Mouse (Mus musculus) spleen, adult 2 months (tissue): ENCODE data around the gene Rps15a. TPM values are rescaled to one million over a fixed set of nuclear protein-coding genes. Genes with fewer than 3 reads are reported as not detected.
A peak's percentile ranks its signal among the peaks of the same experiment; 100 is the strongest.

Experiments
- DNase-seq, 2 experiments: peaks; one replicate each; pipeline versions ENCODE4 v3.0.0 to v3.0.0-alpha.2; 2012 to 2021; ENCODE audit warnings: low spot score in 2 of 2, low read depth in 1 of 2
- H3K27ac ChIP-seq: fragments of 200-500 bp; 2 replicates; pipeline ENCODE4 v1.5.1; 2012; ENCODE audit warnings: low read length, inconsistent platforms; ENCODE audit not compliant: insufficient read depth
- H3K27me3 ChIP-seq: fragments of 200-500 bp; 2 replicates; pipeline ENCODE4 v1.6.1; 2012; ENCODE audit warnings: mild to moderate bottlenecking, moderate library complexity, low read length, inconsistent platforms; ENCODE audit not compliant: control insufficient read depth, insufficient read depth
- H3K36me3 ChIP-seq: fragments of 200-500 bp; 2 replicates; pipeline ENCODE4 v1.6.1; 2012; ENCODE audit warnings: mild to moderate bottlenecking, low read length, inconsistent platforms; ENCODE audit not compliant: control insufficient read depth, insufficient read depth
- H3K4me1 ChIP-seq: fragments of 200-500 bp; 2 replicates; pipeline ENCODE4 v1.6.1; 2011; ENCODE audit warnings: inconsistent platforms; ENCODE audit not compliant: control insufficient read depth, insufficient read depth, insufficient read length
- H3K4me3 ChIP-seq: fragments of 200-500 bp; 2 replicates; pipeline ENCODE4 v1.5.1; 2011; ENCODE audit warnings: mild to moderate bottlenecking, inconsistent platforms; ENCODE audit not compliant: insufficient read depth, insufficient read length; ENCODE audit errors: extremely low read depth
- CTCF ChIP-seq: fragments of 200-500 bp; IDR thresholded peaks from 2 replicates; pipeline ENCODE4 v1.5.1; 2011; ENCODE audit warnings: mild to moderate bottlenecking, inconsistent platforms; ENCODE audit not compliant: insufficient read depth, insufficient read length, insufficient replicate concordance; ENCODE audit errors: extremely low read depth
- POLR2A ChIP-seq: fragments of 200-500 bp; IDR thresholded peaks from 2 replicates; pipeline ENCODE4 v1.6.1; 2011; ENCODE audit warnings: low read depth, low read length, inconsistent platforms
- WGBS: fragments of 180-500 bp; shearing (Covaris S2); methylation state at CpG from one replicate; pipeline ENCODE4 v1.1.7; 2018; 5-methylcytosine and 5-hydroxymethylcytosine counted together
- polyA plus RNA-seq: library from polyadenylated mRNA; depleted of rRNA; stranded (reverse); fragments of >200 nt; gene quantifications from 2 replicates; pipeline ENCODE4 v1.2.3, GENCODE M21; 2012

Gene Rps15a
- polyA plus RNA-seq, 1 experiment, result 1,187 TPM

GRCm38 (mm10) chr7:118141271-118141670, 25.3 kb upstream of the Rps15a start:
- WGBS, result 87% methylated on average over 7 of the region's 7 CpGs
- H3K27ac ChIP-seq, result no peak overlapping the region
- no peaks in the 10 kb centered on the region for H3K4me1 ChIP-seq
- peaks cover 54% of the 10 kb centered on the region for H3K36me3 ChIP-seq
- no peak overlapping the region for H3K4me3 ChIP-seq
- no peaks in the 10 kb centered on the region for H3K27me3 ChIP-seq
- TF ChIP-seq CTCF, result no peak
- no peak for TF ChIP-seq POLR2A
- no peak for DNase-seq

GRCm38 (mm10) chr7:118135128-118135527, 19.1 kb upstream of the Rps15a start:
- Histone ChIP-seq H3K27me3 (no peaks in the 10 kb centered on the region), H3K27ac (no peak overlapping the region), H3K36me3 (peaks cover 37% of the 10 kb centered on the region), H3K4me1 (no peaks in the 10 kb centered on the region), H3K4me3 (no peak overlapping the region)
- DNase-seq, result no peak
- TF ChIP-seq POLR2A (no peak), CTCF (no peak)
- 91% methylated on average over 11 of the region's 11 CpGs for WGBS

- under 1% methylated on average over 39 of the region's 39 CpGs for WGBS
- Histone ChIP-seq H3K36me3 (peaks cover 15% of the 10 kb centered on the region), H3K4me3 (peak within 1 kb of the TSS; percentile 86), H3K27ac (peak within 1 kb of the TSS; percentile 88), H3K4me1 (peaks cover 3% of the 10 kb centered on the region; the same call in 1 of the 2 replicates), H3K27me3 (no peaks in the 10 kb centered on the region)
- DNase-seq, result peak; percentile 96 to 97
- TF ChIP-seq CTCF (no peak), POLR2A (peak; percentile 98)
Measured at GRCm38 (mm10) chr7:118129430-118130041, 13.5 kb upstream of the Rps15a start, which contains the start of gene Arl6ip1. TSS of gene Arl6ip1 (minus strand) at chr7:118129662.

GRCm38 (mm10) chr7:118128925-118129429, 13.0 kb upstream of the Rps15a start:
- TF ChIP-seq POLR2A, result no peak
- TF ChIP-seq CTCF, result 0 out of 2 replicates have a peak, but pooled peaks have one; percentile 4
- Histone ChIP-seq H3K4me3 (peak overlapping the region; percentile 86), H3K36me3 (peaks cover 14% of the 10 kb centered on the region), H3K4me1 (peaks cover 3% of the 10 kb centered on the region; the same call in 1 of the 2 replicates), H3K27me3 (no peaks in the 10 kb centered on the region), H3K27ac (peak overlapping the region; percentile 88)
- under 1% methylated on average over 21 of the region's 21 CpGs for WGBS
- DNase-seq, result no peak

GRCm38 (mm10) chr7:118126219-118126875, 10.4 kb upstream of the Rps15a start:
- Histone ChIP-seq H3K4me1 (peaks cover 3% of the 10 kb centered on the region), H3K27me3 (no peaks in the 10 kb centered on the region), H3K36me3 (peaks cover 19% of the 10 kb centered on the region), H3K27ac (no peak overlapping the region), H3K4me3 (no peak overlapping the region)
- no peak for TF ChIP-seq CTCF
- no peak for TF ChIP-seq POLR2A
- 82% methylated on average over 11 of the region's 11 CpGs for WGBS
- no peak for DNase-seq

- H3K27ac ChIP-seq, result no peak overlapping the region
- no peak for TF ChIP-seq CTCF
- no peak for TF ChIP-seq POLR2A
- H3K4me1 ChIP-seq, result peaks cover 8% of the 10 kb centered on the region
- DNase-seq, result no peak
- H3K4me3 ChIP-seq, result no peak overlapping the region
- H3K27me3 ChIP-seq, result no peaks in the 10 kb centered on the region
- H3K36me3 ChIP-seq, result peaks cover 21% of the 10 kb centered on the region
Measured at GRCm38 (mm10) chr7:118125736-118126135, 9.7 kb upstream of the Rps15a start.
